Mouse (Mus musculus): ENCODE data around the gene Tmem131l. TPM values are rescaled to one million over a fixed set of nuclear protein-coding genes. Genes with fewer than 3 reads are reported as not detected.

The Tmem131l gene
- polyA plus RNA-seq, 1 experiment, result 13.2 TPM

DNA sequence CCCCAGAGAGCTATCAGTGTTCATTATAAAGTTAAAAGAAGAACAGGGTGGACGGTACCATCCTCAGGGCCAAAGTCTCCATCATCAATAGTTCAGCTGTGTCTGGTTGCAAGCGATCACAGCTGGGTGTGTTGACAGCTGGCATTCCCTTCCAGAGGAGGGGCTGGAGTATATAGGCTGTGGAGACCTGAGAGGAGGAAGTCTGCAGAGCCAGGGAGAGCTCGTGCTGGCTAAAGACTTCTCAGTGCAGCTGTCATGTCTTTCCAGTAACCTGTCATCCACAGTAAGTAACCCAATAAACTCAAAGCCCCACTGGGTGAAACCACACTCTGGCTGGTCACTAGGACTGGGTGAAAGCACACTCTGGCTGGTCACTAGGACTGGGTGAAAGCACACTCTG is 77.4 kb downstream of the Tmem131l start:
- Histone ChIP-seq H3K4me3 (ENCODE audit: low read depth, low read length) (no peak overlapping the region), H3K36me3 (ENCODE audit: control insufficient read depth, insufficient read depth, low read length) (peaks cover 8% of the 10 kb centered on the region; the same call in 1 of the 2 replicates), H3K27me3 (ENCODE audit: control insufficient read depth, insufficient read depth, low read length) (no peaks in the 10 kb centered on the region), H3K4me1 (ENCODE audit: control insufficient read depth, insufficient read depth, insufficient read length, low read length) (no peaks in the 10 kb centered on the region), H3K27ac (ENCODE audit: insufficient read depth, low read depth, low read length) (no peak overlapping the region)
- TF ChIP-seq POLR2A (IDR thresholded peaks at IDR 0.05; ENCODE audit: low read depth, low read length), result no peak
- TF ChIP-seq CTCF (IDR thresholded peaks at IDR 0.05; ENCODE audit: extremely low read depth, insufficient read length, insufficient replicate concordance, low read depth, low read length), result no peak
- WGBS, result 63% methylated on average over 3 of the region's 3 CpGs

DNA sequence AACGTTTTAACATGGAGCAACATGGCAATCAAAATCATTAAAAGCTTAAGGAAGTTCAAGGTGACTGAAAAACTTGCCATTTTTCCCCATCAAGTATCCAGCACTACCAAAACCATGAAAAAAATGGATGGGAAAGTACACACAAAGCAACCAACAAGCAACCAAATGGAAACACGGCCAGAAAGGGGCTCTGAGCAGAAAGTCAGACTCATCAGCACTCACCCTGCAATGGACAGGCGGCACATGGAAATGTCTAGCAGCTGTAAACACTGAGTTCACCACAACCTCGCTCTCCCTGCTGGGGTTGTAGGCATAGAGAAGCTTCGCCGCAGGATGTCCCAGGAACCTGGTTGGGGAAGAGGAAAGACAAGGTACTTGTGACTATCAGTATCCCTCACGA is 77.9 kb downstream of the Tmem131l start:
- WGBS, result 90% methylated on average over 7 of the region's 7 CpGs
- TF ChIP-seq POLR2A (IDR thresholded peaks at IDR 0.05; ENCODE audit: low read depth, low read length), result no peak
- no peak for TF ChIP-seq CTCF (IDR thresholded peaks at IDR 0.05; ENCODE audit: extremely low read depth, insufficient read length, insufficient replicate concordance, low read depth, low read length)
- Histone ChIP-seq H3K4me1 (ENCODE audit: control insufficient read depth, insufficient read depth, insufficient read length, low read length) (no peaks in the 10 kb centered on the region), H3K4me3 (ENCODE audit: low read depth, low read length) (no peak overlapping the region), H3K27ac (ENCODE audit: insufficient read depth, low read depth, low read length) (no peak overlapping the region), H3K27me3 (ENCODE audit: control insufficient read depth, insufficient read depth, low read length) (no peaks in the 10 kb centered on the region), H3K36me3 (ENCODE audit: control insufficient read depth, insufficient read depth, low read length) (peaks cover 8% of the 10 kb centered on the region; the same call in 1 of the 2 replicates)

DNA sequence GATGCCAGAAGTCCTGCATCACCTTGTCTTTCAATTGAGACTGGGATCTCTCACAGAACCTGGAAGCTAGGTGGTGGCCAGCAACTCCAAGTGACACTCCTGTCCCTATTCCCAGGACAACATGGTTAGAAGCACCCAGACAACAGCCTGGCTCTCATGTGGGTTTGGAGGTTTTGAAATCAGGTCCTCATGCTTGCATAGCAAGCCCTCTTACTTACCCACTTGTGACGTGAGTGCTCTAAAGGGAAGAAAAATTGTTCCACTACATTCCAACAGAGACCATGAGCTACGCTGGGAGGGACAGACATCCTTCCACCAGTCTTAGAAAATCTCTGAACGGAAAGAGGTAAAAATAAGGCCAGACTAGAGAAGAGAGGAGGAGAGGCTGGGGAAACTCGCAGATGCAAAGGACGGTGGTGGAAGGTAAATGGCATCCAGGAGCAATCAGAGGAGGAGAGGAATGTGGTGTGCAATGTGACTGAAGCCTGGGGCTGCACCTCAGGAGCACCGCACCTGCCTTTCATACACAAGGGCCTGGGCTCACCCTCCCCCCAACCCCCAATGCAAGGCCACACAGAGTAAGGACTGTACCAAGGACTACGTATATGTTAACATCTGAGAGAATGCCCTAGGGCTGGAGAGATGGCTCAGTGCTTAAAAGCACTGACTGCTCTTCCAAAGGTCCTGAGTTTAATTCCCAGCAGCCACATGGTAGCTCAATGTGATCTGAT is 80.9 kb downstream of the Tmem131l start:
- H3K4me1 ChIP-seq (ENCODE audit: control insufficient read depth, insufficient read depth, insufficient read length, low read length), result no peaks in the 10 kb centered on the region
- H3K27ac ChIP-seq (ENCODE audit: insufficient read depth, low read depth, low read length), result no peak overlapping the region
- TF ChIP-seq POLR2A (IDR thresholded peaks at IDR 0.05; ENCODE audit: low read depth, low read length) (no peak), CTCF (IDR thresholded peaks at IDR 0.05; ENCODE audit: extremely low read depth, insufficient read length, insufficient replicate concordance, low read depth, low read length) (no peak)
- H3K36me3 ChIP-seq (ENCODE audit: control insufficient read depth, insufficient read depth, low read length), result peaks cover 8% of the 10 kb centered on the region; the same call in 1 of the 2 replicates
- no peak overlapping the region for H3K4me3 ChIP-seq (ENCODE audit: low read depth, low read length)
- no peaks in the 10 kb centered on the region for H3K27me3 ChIP-seq (ENCODE audit: control insufficient read depth, insufficient read depth, low read length)
- 92% methylated on average over 7 of the region's 7 CpGs for WGBS

DNA sequence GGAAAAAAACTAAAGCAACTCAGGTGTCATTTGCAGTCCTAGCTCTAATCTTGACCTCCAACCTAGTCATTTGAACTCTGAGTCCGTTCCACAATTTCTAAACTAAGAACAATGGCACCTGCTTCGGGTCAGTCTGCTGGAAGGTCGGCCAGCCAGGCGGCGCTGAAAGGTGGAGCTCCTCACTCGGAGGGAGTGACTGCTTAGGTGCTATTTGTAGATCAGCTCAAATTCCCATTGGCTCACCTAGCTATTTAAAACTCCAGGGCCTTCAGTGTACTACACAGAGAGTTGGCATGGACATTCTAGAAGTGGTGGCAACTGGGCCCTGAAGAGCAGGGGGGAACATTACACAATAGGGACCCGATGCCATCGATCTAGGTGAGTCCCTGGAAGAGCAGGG is 86.1 kb downstream of the Tmem131l start:
- Histone ChIP-seq H3K27ac (ENCODE audit: insufficient read depth, low read depth, low read length) (no peak overlapping the region), H3K4me3 (ENCODE audit: low read depth, low read length) (no peak overlapping the region), H3K4me1 (ENCODE audit: control insufficient read depth, insufficient read depth, insufficient read length, low read length) (no peaks in the 10 kb centered on the region), H3K36me3 (ENCODE audit: control insufficient read depth, insufficient read depth, low read length) (peaks cover 3% of the 10 kb centered on the region; the same call in 1 of the 2 replicates), H3K27me3 (ENCODE audit: control insufficient read depth, insufficient read depth, low read length) (no peaks in the 10 kb centered on the region)
- WGBS, result 81% methylated on average over 8 of the region's 8 CpGs
- TF ChIP-seq CTCF (IDR thresholded peaks at IDR 0.05; ENCODE audit: extremely low read depth, insufficient read length, insufficient replicate concordance, low read depth, low read length), result no peak
- TF ChIP-seq POLR2A (IDR thresholded peaks at IDR 0.05; ENCODE audit: low read depth, low read length), result no peak

DNA sequence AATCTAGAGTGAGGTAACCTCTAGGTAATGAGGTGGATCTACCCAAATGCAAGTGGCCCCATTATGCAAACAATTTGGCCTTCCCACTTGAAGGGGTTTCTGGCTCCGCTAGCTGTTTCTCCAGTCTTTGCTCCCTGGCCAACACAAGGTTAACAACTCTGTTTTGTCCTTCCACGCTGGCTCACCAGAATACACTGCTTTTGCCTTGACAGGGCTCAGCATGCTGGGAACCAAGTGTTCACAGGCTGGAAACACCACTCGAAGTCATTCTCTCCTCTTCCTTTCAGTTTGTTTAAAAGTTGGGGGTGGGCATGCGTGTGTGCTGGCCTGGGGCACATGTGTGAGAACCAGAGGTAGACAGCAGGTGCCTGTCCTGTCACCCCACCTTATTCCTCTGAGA is 91.2 kb downstream of the Tmem131l start:
- Histone ChIP-seq H3K4me3 (ENCODE audit: low read depth, low read length) (no peak overlapping the region), H3K4me1 (ENCODE audit: control insufficient read depth, insufficient read depth, insufficient read length, low read length) (no peaks in the 10 kb centered on the region), H3K36me3 (ENCODE audit: control insufficient read depth, insufficient read depth, low read length) (no peaks in the 10 kb centered on the region), H3K27ac (ENCODE audit: insufficient read depth, low read depth, low read length) (no peak overlapping the region), H3K27me3 (ENCODE audit: control insufficient read depth, insufficient read depth, low read length) (no peaks in the 10 kb centered on the region)
- no peak for TF ChIP-seq POLR2A (IDR thresholded peaks at IDR 0.05; ENCODE audit: low read depth, low read length)
- TF ChIP-seq CTCF (IDR thresholded peaks at IDR 0.05; ENCODE audit: extremely low read depth, insufficient read length, insufficient replicate concordance, low read depth, low read length), result no peak
- WGBS, result 85% methylated on average over 4 of the region's 4 CpGs

DNA sequence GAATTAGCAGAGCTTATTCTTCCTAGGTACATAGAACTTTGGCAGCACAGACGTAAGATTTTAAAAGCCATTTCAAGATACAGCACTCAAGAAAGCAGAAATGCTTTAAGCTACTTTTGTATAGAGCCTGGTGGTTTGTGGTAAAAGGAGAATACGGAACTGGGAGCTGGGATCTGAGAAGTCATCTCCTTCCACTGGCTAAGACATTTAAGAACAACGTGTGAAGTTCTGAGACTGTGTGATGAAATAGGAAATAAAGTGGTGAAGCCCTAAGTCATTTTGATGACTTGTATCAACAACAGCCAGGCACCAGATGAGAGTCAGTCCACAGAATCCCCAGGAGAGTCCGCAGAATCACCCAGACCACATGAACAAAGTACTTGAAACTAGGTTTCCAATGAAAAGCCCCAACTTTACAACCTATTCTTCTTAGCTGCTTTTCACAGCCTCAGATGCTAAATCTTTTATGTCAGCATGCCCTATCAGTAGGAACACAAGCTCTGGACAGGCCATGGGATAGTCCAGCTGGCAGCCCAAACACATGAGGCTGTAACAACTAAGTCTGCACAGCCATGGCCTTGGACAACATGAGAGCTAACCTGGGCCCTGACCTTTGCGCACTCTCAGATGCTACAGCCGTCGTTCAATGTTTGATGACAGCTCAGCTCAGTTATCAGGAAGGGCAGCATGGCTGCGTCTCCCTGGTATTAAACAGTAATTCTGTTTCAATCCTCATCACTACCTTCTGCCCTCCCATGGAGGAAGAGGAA is 92.3 kb downstream of the Tmem131l start:
- no peak overlapping the region for H3K4me3 ChIP-seq (ENCODE audit: low read depth, low read length)
- H3K4me1 ChIP-seq (ENCODE audit: control insufficient read depth, insufficient read depth, insufficient read length, low read length), result no peaks in the 10 kb centered on the region
- no peak overlapping the region for H3K27ac ChIP-seq (ENCODE audit: insufficient read depth, low read depth, low read length)
- WGBS, result 72% methylated on average over 8 of the region's 8 CpGs
- TF ChIP-seq CTCF (IDR thresholded peaks at IDR 0.05; ENCODE audit: extremely low read depth, insufficient read length, insufficient replicate concordance, low read depth, low read length) (no peak), POLR2A (IDR thresholded peaks at IDR 0.05; ENCODE audit: low read depth, low read length) (no peak)
- H3K36me3 ChIP-seq (ENCODE audit: control insufficient read depth, insufficient read depth, low read length), result no peaks in the 10 kb centered on the region
- H3K27me3 ChIP-seq (ENCODE audit: control insufficient read depth, insufficient read depth, low read length), result no peaks in the 10 kb centered on the region

DNA sequence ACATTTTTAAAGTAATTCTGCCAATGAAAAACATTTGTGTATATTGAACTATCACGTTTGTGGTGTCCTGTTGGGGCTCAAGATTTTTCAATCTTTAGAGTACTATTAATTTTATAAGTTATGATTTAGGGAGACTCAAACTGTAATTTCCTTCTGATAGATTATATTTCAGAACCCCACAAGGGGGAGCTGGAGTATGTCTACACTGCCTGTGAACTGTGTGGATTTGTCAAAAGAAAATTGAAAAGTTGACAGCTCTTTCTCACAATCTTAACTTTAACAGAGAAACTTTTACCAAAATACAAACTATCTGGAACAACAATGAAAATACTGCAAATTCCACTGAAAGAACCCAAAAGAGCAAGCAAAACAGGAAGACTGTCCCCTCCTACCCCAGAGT is 93.1 kb downstream of the Tmem131l start:
- 57% methylated on average over 1 of the region's 1 CpGs for WGBS
- no peak overlapping the region for H3K4me3 ChIP-seq (ENCODE audit: low read depth, low read length)
- H3K27ac ChIP-seq (ENCODE audit: insufficient read depth, low read depth, low read length), result no peak overlapping the region
- no peaks in the 10 kb centered on the region for H3K27me3 ChIP-seq (ENCODE audit: control insufficient read depth, insufficient read depth, low read length)
- TF ChIP-seq POLR2A (IDR thresholded peaks at IDR 0.05; ENCODE audit: low read depth, low read length) (no peak), CTCF (IDR thresholded peaks at IDR 0.05; ENCODE audit: extremely low read depth, insufficient read length, insufficient replicate concordance, low read depth, low read length) (no peak)
- H3K36me3 ChIP-seq (ENCODE audit: control insufficient read depth, insufficient read depth, low read length), result peaks cover 2% of the 10 kb centered on the region; the same call in 1 of the 2 replicates
- H3K4me1 ChIP-seq (ENCODE audit: control insufficient read depth, insufficient read depth, insufficient read length, low read length), result no peaks in the 10 kb centered on the region
